In the genomic region with DNA sequence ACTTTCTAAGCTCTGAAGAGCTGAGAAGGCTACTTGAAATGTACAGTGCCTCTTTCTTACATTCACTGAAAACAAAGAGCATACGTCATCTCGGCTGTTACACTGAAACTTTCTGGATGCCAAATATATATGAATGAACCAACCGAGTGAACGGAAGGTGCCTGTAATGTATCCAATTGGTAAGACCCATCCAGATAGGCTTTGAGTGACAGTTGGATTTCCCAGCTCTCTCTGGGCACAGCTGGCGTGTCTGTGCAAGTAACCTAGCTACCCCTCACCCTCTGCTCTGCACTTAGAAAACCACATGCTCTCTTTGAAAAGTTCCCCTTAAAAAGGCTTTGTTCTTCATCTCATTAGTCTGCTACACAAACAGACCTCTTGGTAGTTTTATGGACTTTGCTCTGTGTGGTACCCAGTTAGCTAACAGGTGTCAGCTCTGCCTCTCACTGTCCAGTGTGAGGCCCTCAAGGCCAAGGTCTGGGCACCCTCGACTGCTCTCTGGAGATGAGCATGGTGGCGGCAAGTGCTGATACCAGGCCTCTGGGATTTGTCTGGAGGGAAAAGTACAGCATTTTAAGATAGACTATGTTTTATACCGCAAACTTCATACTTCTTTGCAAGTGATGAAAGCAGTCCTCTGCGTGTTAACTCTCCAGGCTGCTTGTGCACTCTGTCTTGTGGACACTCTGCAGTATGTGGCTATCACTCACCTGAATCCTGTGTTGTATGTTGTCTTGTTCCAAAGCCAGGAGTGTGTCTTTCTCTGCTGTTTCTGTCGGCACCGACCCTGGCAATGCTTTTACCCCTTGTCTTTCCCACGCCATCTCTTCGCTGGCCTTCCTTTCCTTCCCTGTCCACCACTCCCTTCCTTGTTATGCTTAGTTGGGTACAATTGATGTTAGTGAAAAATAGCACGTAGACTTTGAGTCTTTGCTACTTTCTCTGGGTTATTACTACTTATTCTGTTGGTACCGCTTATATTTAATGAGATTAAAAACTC, we compare ENCODE assay signal across 14 mouse cellular contexts. TPM values are rescaled to one million over a fixed set of nuclear protein-coding genes. Genes with fewer than 3 reads are reported as not detected.
DNase-seq lines count a peak whose midpoint lies in the region; ATAC-seq and TF ChIP-seq lines count a peak whose summit lies in the region.
"Had no signal": no experiment of that assay in that cellular context is flagged by ENCODE, and none has a peak within 500 bp of the region (broad histone marks: within the 10 kb centered on the region; RNA-seq: fewer than 3 reads in every experiment).

No protein-coding gene starts in this region.

- intact Hi-C loops in gastrocnemius, adult 2 months (cut with DNase I) = no loop called here

- no peak overlapping the region for H3K9ac ChIP-seq in kidney, embryonic 15.5 days
- H3K9ac ChIP-seq: heart, embryonic 15.5 days; hindbrain, embryonic 14.5 days; limb, embryonic 13.5 days had no signal

- H3K4me1 ChIP-seq in kidney, embryonic 15.5 days = no peaks in the 10 kb centered on the region
- peaks cover 32% of the 10 kb centered on the region for H3K4me1 ChIP-seq in thymus, adult 2 months (replicated peaks; ENCODE audit: control insufficient read depth, insufficient read depth, low read length)
- no peaks in the 10 kb centered on the region for H3K4me1 ChIP-seq in lung, adult 2 months (ENCODE audit: control insufficient read depth, insufficient read depth, low read length)

- no peaks in the 10 kb centered on the region for H3K36me3 ChIP-seq in kidney, embryonic 15.5 days
- H3K36me3 ChIP-seq in thymus, adult 2 months (ENCODE audit: control insufficient read depth, insufficient read depth, low read length) = no peaks in the 10 kb centered on the region
- H3K36me3 ChIP-seq: heart, embryonic 15.5 days; limb, embryonic 13.5 days had no signal

- peak; percentile 45 for DNase-seq in CD4-positive helper T cell, adult 2 months (ENCODE audit: low read depth, low spot score)
- DNase-seq in thymus, adult 2 months = peak; percentile 49
- DNase-seq in urinary bladder, postnatal 10 days (ENCODE audit: low spot score) = no peak
- DNase-seq in gastrocnemius, adult 2 months = no peak
- no peak for DNase-seq in lung, adult 2 months
- DNase-seq: cerebellum, adult 9-10 months; lung, postnatal 14 days had no signal

- no peaks in the 10 kb centered on the region for H3K27me3 ChIP-seq in kidney, embryonic 15.5 days
- H3K27me3 ChIP-seq in thymus, adult 2 months (ENCODE audit: control insufficient read depth, insufficient read depth, low read length) = no peaks in the 10 kb centered on the region
- H3K27me3 ChIP-seq: heart, embryonic 15.5 days; limb, embryonic 13.5 days had no signal

- H3K27ac ChIP-seq in kidney, embryonic 15.5 days = no peak overlapping the region
- H3K27ac ChIP-seq in thymus, adult 2 months (ENCODE audit: control insufficient read depth, insufficient read depth, low read length) = peak overlapping the region; percentile 92
- no peak overlapping the region for H3K27ac ChIP-seq in gastrocnemius, adult 2 months
- H3K27ac ChIP-seq: heart, embryonic 15.5 days; hindbrain, embryonic 14.5 days; left cerebral cortex, adult 2 months; limb, embryonic 13.5 days had no signal

- ATAC-seq in CD4-positive, CD25-positive, alpha-beta regulatory T cell, adult 4 months = peak; percentile 45
- peak; percentile 69; the same call in 1 of the 2 replicates for ATAC-seq in kidney, embryonic 15.5 days (replicated peaks; ENCODE audit: low FRiP score)

- no peak for TF ChIP-seq CTCF in thymus, adult 2 months (IDR thresholded peaks at IDR 0.05; ENCODE audit: borderline replicate concordance, control insufficient read depth, extremely low read depth, insufficient read depth, low read length, poor library complexity)
- TF ChIP-seq CTCF in gastrocnemius, adult 2 months (IDR thresholded peaks at IDR 0.05) = no peak
- TF ChIP-seq CTCF in lung, adult 2 months (IDR thresholded peaks at IDR 0.05; ENCODE audit: insufficient read depth, low read length) = no peak

- WGBS in kidney, embryonic 15.5 days = 85% methylated on average over 15 of the region's 15 CpGs
- 50% methylated on average over 15 of the region's 15 CpGs for WGBS in thymus, adult 2 months
- WGBS in lung, adult 2 months = 82% methylated on average over 15 of the region's 15 CpGs

- H3K4me3 ChIP-seq in kidney, embryonic 15.5 days (replicated peaks) = no peak overlapping the region
- no peak overlapping the region for H3K4me3 ChIP-seq in thymus, adult 2 months (ENCODE audit: control insufficient read depth, insufficient read depth, low read length)
- H3K4me3 ChIP-seq in gastrocnemius, adult 2 months = no peak overlapping the region
- H3K4me3 ChIP-seq in lung, adult 2 months (replicated peaks; ENCODE audit: extremely low read depth, low read depth, low read length) = no peak overlapping the region
- H3K4me3 ChIP-seq: heart, embryonic 15.5 days; left cerebral cortex, adult 2 months; limb, embryonic 13.5 days; myocyte had no signal

- no peaks in the 10 kb centered on the region for H3K9me3 ChIP-seq in kidney, embryonic 15.5 days (replicated peaks)
- H3K9me3 ChIP-seq: heart, embryonic 15.5 days; limb, embryonic 13.5 days had no signal

- no peak overlapping the region for H3K4me2 ChIP-seq in kidney, embryonic 15.5 days
- H3K4me2 ChIP-seq: heart, embryonic 15.5 days; hindbrain, embryonic 14.5 days; limb, embryonic 13.5 days had no signal

- no peak for TF ChIP-seq POLR2A in thymus, adult 2 months (IDR thresholded peaks at IDR 0.05; ENCODE audit: control insufficient read depth, extremely low read depth, insufficient read depth, low read length, poor library complexity)
- TF ChIP-seq POLR2A in lung, adult 2 months (IDR thresholded peaks at IDR 0.05; ENCODE audit: borderline replicate concordance, extremely low read depth, low read depth, low read length) = no peak

RNA-seq across cellular contexts. Expression of a gene that starts 54.2 kb away (rescaled TPM):
- 100 to 1,000 TPM; 190 to 207 TPM for polyA plus RNA-seq in CD4-positive, CD25-positive, alpha-beta regulatory T cell, adult 4 months (2017; shearing (Covaris generic))
- polyA plus RNA-seq in kidney, embryonic 15.5 days (2015; fragmentation: Nextera tagmentation; extraction: Ambion mirVana) = 128 and 134 TPM in 2 replicates
- polyA plus RNA-seq in thymus, adult 2 months (2012; rRNA removed) = 39.6 and 42.0 TPM in 2 replicates
- total RNA-seq in gastrocnemius, adult 2 months (2021) = 10 to 100 TPM; 49.1 to 58.7 TPM
- polyA plus RNA-seq in lung, adult 2 months (2012; rRNA removed) = 10.4 and 19.0 TPM in 2 replicates

Comparison
In these comparisons a context has a peak if more than half of its experiments do, and no peak if none do; other contexts are left out.
1. DNase-seq: peak in CD4-positive helper T cell, adult 2 months (single experiment) and thymus, adult 2 months (single experiment); none in urinary bladder, postnatal 10 days (single experiment), gastrocnemius, adult 2 months (single experiment) and lung, adult 2 months (single experiment).